Mouse (Mus musculus): ENCODE data around the gene Dscaml1. TPM values are rescaled to one million over a fixed set of nuclear protein-coding genes. Genes with fewer than 3 reads are reported as not detected.

The Dscaml1 gene
- polyA plus RNA-seq, 1 experiment from 2014 or later, result 0.86 TPM

GRCm38 (mm10) chr9:45660191-45660590 is 233.8 kb downstream of the Dscaml1 start:
- H3K9ac ChIP-seq (ENCODE audit: low read depth, low read length), result no peak overlapping the region
- no peaks in the 10 kb centered on the region for H3K36me3 ChIP-seq (ENCODE audit: control insufficient read depth, insufficient read depth, low read length)
- peaks cover 10% of the 10 kb centered on the region for H3K4me1 ChIP-seq (ENCODE audit: control insufficient read depth, insufficient read depth, low read length)
- ATAC-seq (ENCODE audit: low read depth) (no peak), DNase-seq (ENCODE audit: low spot score) (no peak)
- 63% methylated on average over 3 of the region's 3 CpGs for WGBS
- no peak overlapping the region for H3K4me2 ChIP-seq (ENCODE audit: low read depth, low read length)
- no peak overlapping the region for H3K27ac ChIP-seq (replicated peaks; ENCODE audit: low read depth, low read length)
- no peak overlapping the region for H3K4me3 ChIP-seq (ENCODE audit: low read depth, low read length)
- H3K9me3 ChIP-seq (ENCODE audit: control insufficient read depth, low read length), result no peaks in the 10 kb centered on the region
- no peaks in the 10 kb centered on the region for H3K27me3 ChIP-seq (replicated peaks; ENCODE audit: control insufficient read depth, insufficient read depth, low read length)

- no peak for ATAC-seq (ENCODE audit: low read depth)
- H3K9me3 ChIP-seq (ENCODE audit: control insufficient read depth, low read length), result no peaks in the 10 kb centered on the region
- 66% methylated on average over 5 of the region's 5 CpGs for WGBS
These were observed 236.0 kb downstream of the Dscaml1 start for GRCm38 (mm10) chr9:45662471-45662870.

GRCm38 (mm10) chr9:45663386-45664315 is 237.2 kb downstream of the Dscaml1 start:
- H3K27me3 ChIP-seq (replicated peaks; ENCODE audit: control insufficient read depth, insufficient read depth, low read length), result no peaks in the 10 kb centered on the region
- peaks cover 6% of the 10 kb centered on the region for H3K4me1 ChIP-seq (ENCODE audit: control insufficient read depth, insufficient read depth, low read length)
- H3K27ac ChIP-seq (replicated peaks; ENCODE audit: low read depth, low read length), result no peak overlapping the region; the same call in 1 of the 2 replicates
- WGBS, result 60% methylated on average over 15 of the region's 16 CpGs
- peak; percentile 45; the same call in 1 of the 2 replicates for ATAC-seq (ENCODE audit: low read depth)
- H3K9ac ChIP-seq (ENCODE audit: low read depth, low read length), result no peak overlapping the region
- DNase-seq (ENCODE audit: low spot score), result peak; percentile 66
- no peak overlapping the region for H3K4me3 ChIP-seq (ENCODE audit: low read depth, low read length)
- H3K4me2 ChIP-seq (ENCODE audit: low read depth, low read length), result no peak overlapping the region
- no peaks in the 10 kb centered on the region for H3K9me3 ChIP-seq (ENCODE audit: control insufficient read depth, low read length)
- no peaks in the 10 kb centered on the region for H3K36me3 ChIP-seq (ENCODE audit: control insufficient read depth, insufficient read depth, low read length)

More at GRCm38 (mm10) chr9:45662471-45662870, 236.0 kb downstream of the Dscaml1 start:
- H3K9ac ChIP-seq (ENCODE audit: low read depth, low read length), result no peak overlapping the region
- H3K4me2 ChIP-seq (ENCODE audit: low read depth, low read length), result no peak overlapping the region
- peaks cover 9% of the 10 kb centered on the region for H3K4me1 ChIP-seq (ENCODE audit: control insufficient read depth, insufficient read depth, low read length)
- DNase-seq (ENCODE audit: low spot score), result peak; percentile 62
- no peaks in the 10 kb centered on the region for H3K36me3 ChIP-seq (ENCODE audit: control insufficient read depth, insufficient read depth, low read length)
- no peak overlapping the region for H3K27ac ChIP-seq (replicated peaks; ENCODE audit: low read depth, low read length)
- H3K4me3 ChIP-seq (ENCODE audit: low read depth, low read length), result no peak overlapping the region
- H3K27me3 ChIP-seq (replicated peaks; ENCODE audit: control insufficient read depth, insufficient read depth, low read length), result no peaks in the 10 kb centered on the region

GRCm38 (mm10) chr9:45664326-45664725 is 237.9 kb downstream of the Dscaml1 start:
- WGBS, result 75% methylated on average over 6 of the region's 6 CpGs
- Histone ChIP-seq H3K4me1 (ENCODE audit: control insufficient read depth, insufficient read depth, low read length) (peaks cover 6% of the 10 kb centered on the region), H3K27ac (replicated peaks; ENCODE audit: low read depth, low read length) (no peak overlapping the region; the same call in 1 of the 2 replicates), H3K4me2 (ENCODE audit: low read depth, low read length) (no peak overlapping the region), H3K4me3 (ENCODE audit: low read depth, low read length) (no peak overlapping the region), H3K27me3 (replicated peaks; ENCODE audit: control insufficient read depth, insufficient read depth, low read length) (no peaks in the 10 kb centered on the region), H3K9me3 (ENCODE audit: control insufficient read depth, low read length) (no peaks in the 10 kb centered on the region), H3K9ac (ENCODE audit: low read depth, low read length) (no peak overlapping the region), H3K36me3 (ENCODE audit: control insufficient read depth, insufficient read depth, low read length) (no peaks in the 10 kb centered on the region)
- ATAC-seq (ENCODE audit: low read depth), result no peak
- DNase-seq (ENCODE audit: low spot score), result no peak

- peak; percentile 75 for ATAC-seq (ENCODE audit: low read depth)
- Histone ChIP-seq H3K4me1 (ENCODE audit: control insufficient read depth, insufficient read depth, low read length) (peaks cover 6% of the 10 kb centered on the region), H3K4me3 (ENCODE audit: low read depth, low read length) (no peak overlapping the region), H3K4me2 (ENCODE audit: low read depth, low read length) (peak overlapping the region; percentile 9; the same call in 1 of the 2 replicates), H3K9ac (ENCODE audit: low read depth, low read length) (no peak overlapping the region), H3K9me3 (ENCODE audit: control insufficient read depth, low read length) (no peaks in the 10 kb centered on the region), H3K27me3 (replicated peaks; ENCODE audit: control insufficient read depth, insufficient read depth, low read length) (no peaks in the 10 kb centered on the region), H3K27ac (replicated peaks; ENCODE audit: low read depth, low read length) (no peak overlapping the region; the same call in 1 of the 2 replicates), H3K36me3 (ENCODE audit: control insufficient read depth, insufficient read depth, low read length) (no peaks in the 10 kb centered on the region)
- 34% methylated on average over 15 of the region's 15 CpGs for WGBS
- peak; percentile 80 for DNase-seq (ENCODE audit: low spot score)
These were observed 238.5 kb downstream of the Dscaml1 start for GRCm38 (mm10) chr9:45664871-45665394.

GRCm38 (mm10) chr9:45675931-45676330 is 249.5 kb downstream of the Dscaml1 start:
- no peak for DNase-seq (ENCODE audit: low spot score)
- Histone ChIP-seq H3K27me3 (replicated peaks; ENCODE audit: control insufficient read depth, insufficient read depth, low read length) (no peaks in the 10 kb centered on the region), H3K9me3 (ENCODE audit: control insufficient read depth, low read length) (no peaks in the 10 kb centered on the region), H3K4me3 (ENCODE audit: low read depth, low read length) (no peak overlapping the region), H3K27ac (replicated peaks; ENCODE audit: low read depth, low read length) (no peak overlapping the region), H3K9ac (ENCODE audit: low read depth, low read length) (no peak overlapping the region), H3K4me1 (ENCODE audit: control insufficient read depth, insufficient read depth, low read length) (peaks cover 33% of the 10 kb centered on the region), H3K4me2 (ENCODE audit: low read depth, low read length) (no peak overlapping the region), H3K36me3 (ENCODE audit: control insufficient read depth, insufficient read depth, low read length) (no peaks in the 10 kb centered on the region)
- no peak for ATAC-seq (ENCODE audit: low read depth)
- WGBS, result 70% methylated on average over 9 of the region's 9 CpGs

- ATAC-seq (ENCODE audit: low read depth) (no peak; the same call in 1 of the 2 replicates), DNase-seq (ENCODE audit: low spot score) (peak; percentile 58)
- Histone ChIP-seq H3K4me3 (ENCODE audit: low read depth, low read length) (no peak overlapping the region), H3K36me3 (ENCODE audit: control insufficient read depth, insufficient read depth, low read length) (no peaks in the 10 kb centered on the region), H3K4me2 (ENCODE audit: low read depth, low read length) (no peak overlapping the region), H3K9ac (ENCODE audit: low read depth, low read length) (no peak overlapping the region), H3K9me3 (ENCODE audit: control insufficient read depth, low read length) (no peaks in the 10 kb centered on the region), H3K27me3 (replicated peaks; ENCODE audit: control insufficient read depth, insufficient read depth, low read length) (no peaks in the 10 kb centered on the region), H3K4me1 (ENCODE audit: control insufficient read depth, insufficient read depth, low read length) (peaks cover 33% of the 10 kb centered on the region), H3K27ac (replicated peaks; ENCODE audit: low read depth, low read length) (peak overlapping the region; percentile 85)
- 62% methylated on average over 8 of the region's 8 CpGs for WGBS
These were observed 250.2 kb downstream of the Dscaml1 start for GRCm38 (mm10) chr9:45676578-45676977.

GRCm38 (mm10) chr9:45677236-45677781 is 250.9 kb downstream of the Dscaml1 start:
- Histone ChIP-seq H3K36me3 (ENCODE audit: control insufficient read depth, insufficient read depth, low read length) (no peaks in the 10 kb centered on the region), H3K4me3 (ENCODE audit: low read depth, low read length) (no peak overlapping the region), H3K27ac (replicated peaks; ENCODE audit: low read depth, low read length) (peak overlapping the region; percentile 85), H3K4me2 (ENCODE audit: low read depth, low read length) (peak overlapping the region; percentile 41), H3K9ac (ENCODE audit: low read depth, low read length) (no peak overlapping the region), H3K4me1 (ENCODE audit: control insufficient read depth, insufficient read depth, low read length) (peaks cover 33% of the 10 kb centered on the region), H3K27me3 (replicated peaks; ENCODE audit: control insufficient read depth, insufficient read depth, low read length) (no peaks in the 10 kb centered on the region), H3K9me3 (ENCODE audit: control insufficient read depth, low read length) (no peaks in the 10 kb centered on the region)
- ATAC-seq (ENCODE audit: low read depth), result peak; percentile 80
- DNase-seq (ENCODE audit: low spot score), result peak; percentile 92
- 10% methylated on average over 11 of the region's 12 CpGs for WGBS
